Mouse (Mus musculus): ENCODE measurements around the gene Kmt2d. TPM values are rescaled to one million over a fixed set of nuclear protein-coding genes. Genes with fewer than 3 reads are reported as not detected.

Gene Kmt2d
- 10 to 100 TPM; 24.2 to 25.6 TPM for polyA plus RNA-seq (2017; shearing (Covaris generic))

DNA sequence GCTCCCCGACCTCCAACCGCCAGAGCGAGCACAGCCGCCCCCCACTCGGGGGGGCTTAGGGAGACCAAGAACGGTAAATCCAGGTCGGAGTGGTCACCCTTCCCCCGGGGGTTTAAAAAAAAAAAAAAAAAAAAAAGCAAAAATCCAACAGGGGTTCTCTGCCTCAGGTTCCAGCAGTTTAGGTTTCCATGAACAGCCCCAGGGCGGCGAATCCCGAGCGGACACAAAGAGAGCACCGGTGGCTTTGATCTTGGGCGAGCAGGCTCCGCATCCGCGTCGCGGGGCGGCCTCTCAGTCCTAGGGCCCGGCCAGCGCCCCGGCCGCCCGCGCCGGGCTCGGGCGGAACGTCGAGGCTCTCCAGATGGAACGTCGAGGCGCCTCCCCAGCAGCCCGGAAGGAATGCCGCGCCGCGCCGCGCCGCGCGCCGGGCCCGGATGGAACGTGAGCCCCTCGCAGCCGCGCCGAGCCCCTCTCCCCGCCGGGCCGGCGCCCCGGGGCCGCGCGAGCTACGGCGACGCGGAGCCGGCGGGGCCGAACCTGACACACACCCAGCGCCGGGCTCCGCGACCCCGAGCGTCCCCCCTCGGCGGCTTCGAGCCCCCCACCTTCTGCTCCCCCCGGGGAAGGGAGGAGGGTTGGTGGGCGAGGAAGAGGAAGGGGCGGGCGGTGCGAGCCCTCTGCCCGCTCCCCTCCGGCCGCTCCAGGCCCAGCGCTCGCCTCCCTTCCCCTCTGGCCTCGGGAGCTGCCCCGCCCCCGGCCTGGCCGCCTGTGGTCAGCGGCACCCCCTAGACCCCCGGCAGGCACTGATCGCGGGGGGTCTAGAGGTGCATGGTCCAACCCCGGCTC, at the start of gene Kmt2d:
Kmt2d (minus strand) TSS at position 135 of the 846 bp plus-strand sequence.

GRCm38 (mm10) chr15:98917538-98918498, 46.8 kb upstream of the Kmt2d start, which contains the start of gene Lmbr1l:
TSS of gene Lmbr1l (minus strand) at chr15:98918231.

DNA sequence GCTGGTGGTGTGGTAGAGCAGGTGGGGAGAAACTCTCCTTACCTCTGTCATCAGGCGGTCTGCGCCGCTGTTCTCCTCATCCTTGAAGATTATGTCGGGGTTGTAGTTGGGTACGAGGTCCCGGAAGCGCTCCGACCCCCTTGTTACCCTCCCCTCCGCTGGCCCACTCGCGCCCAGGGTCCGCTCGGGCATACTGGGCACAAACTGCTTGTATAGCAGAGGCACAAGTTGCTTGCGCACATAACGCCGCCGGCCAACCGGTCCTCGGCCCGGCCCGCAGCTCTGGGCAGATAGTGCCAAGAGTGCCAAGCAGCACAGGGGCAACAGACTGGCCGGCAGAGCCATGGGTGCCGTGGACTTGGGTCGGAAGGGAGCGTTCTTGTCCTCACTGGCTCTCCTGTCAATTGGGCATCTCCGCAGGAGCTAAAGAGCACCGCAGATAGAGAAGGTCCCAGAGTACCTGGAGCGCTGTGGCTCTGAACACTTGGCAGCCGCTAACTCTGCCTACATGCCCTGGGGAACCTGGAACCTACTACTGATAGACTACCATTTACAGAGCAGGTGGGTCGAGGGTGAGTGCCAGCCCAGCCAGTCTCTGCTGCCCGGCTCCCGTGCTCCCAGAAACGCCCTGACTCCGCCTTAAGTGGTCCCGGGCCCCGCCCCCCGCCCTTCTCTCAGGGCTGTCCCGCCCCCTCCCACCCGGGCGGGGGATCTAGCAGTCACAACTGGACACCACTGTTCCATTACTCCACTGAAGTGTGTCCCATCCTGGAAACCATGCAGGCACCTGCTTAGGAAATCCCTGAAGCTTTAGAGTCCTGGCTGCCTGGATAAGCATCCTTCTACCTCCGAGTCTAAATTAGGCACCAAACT, 27.2 kb upstream of the Kmt2d start, which contains the start of gene Dhh:
Dhh (minus strand) TSS at position 613 of the 873 bp plus-strand sequence.

GRCm38 (mm10) chr15:98893940-98894745, 23.1 kb upstream of the Kmt2d start, which contains the start of gene Rhebl1:
TSS of gene Rhebl1 (minus strand) at chr15:98894540.

DNA sequence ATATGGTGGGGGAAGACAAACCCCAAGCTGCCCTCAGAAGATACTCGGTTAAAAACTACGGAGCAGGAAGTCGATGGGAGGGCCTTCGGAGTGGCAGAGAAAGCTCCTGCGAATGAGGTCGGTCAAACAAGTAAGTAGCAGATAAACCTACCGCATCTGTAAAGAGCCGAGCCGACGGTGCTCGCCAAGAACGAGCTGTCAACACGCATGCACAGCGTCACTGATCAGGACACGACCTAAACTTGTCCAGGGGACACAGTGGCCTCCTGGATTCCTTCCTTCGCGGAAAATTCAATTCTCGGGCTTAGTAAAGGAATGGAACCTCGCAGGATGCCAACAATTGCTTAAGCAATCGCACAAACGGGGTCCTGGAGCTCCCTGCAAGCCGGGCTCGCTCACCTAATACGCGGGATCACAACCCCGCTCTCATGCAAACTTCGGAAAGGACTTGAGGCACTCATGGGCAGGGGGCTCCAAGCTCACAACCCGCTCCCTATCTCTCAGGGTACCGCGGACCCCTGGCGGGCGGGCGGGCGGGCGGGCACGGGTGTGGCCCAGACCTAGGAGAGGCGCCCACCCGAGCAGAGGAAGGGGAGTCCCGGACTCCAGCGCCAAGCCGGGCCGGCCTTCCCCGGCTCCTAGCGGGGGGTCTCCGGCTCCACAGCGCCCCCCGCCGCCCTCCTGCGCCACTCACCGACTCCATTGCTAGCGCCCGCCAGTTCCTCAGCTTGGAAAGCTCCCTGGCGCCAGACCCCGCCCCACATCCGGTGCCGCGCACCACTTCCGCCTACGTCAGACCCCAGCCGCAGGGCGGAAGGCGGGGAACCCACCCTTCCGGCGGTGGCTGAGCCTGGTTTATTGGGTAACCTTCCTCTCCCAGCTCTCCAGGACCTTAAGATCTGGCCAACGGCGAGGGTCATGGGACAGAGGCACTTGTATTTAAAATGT, 40.0 kb downstream of the Kmt2d start, which contains the start of gene Prkag1:
Prkag1 (minus strand) TSS at position 786 of the 948 bp plus-strand sequence.

GRCm38 (mm10) chr15:98809390-98809789, 61.6 kb downstream of the Kmt2d start, which contains the start of gene Ddn:
TSS of gene Ddn (minus strand) at chr15:98809490.

DNA sequence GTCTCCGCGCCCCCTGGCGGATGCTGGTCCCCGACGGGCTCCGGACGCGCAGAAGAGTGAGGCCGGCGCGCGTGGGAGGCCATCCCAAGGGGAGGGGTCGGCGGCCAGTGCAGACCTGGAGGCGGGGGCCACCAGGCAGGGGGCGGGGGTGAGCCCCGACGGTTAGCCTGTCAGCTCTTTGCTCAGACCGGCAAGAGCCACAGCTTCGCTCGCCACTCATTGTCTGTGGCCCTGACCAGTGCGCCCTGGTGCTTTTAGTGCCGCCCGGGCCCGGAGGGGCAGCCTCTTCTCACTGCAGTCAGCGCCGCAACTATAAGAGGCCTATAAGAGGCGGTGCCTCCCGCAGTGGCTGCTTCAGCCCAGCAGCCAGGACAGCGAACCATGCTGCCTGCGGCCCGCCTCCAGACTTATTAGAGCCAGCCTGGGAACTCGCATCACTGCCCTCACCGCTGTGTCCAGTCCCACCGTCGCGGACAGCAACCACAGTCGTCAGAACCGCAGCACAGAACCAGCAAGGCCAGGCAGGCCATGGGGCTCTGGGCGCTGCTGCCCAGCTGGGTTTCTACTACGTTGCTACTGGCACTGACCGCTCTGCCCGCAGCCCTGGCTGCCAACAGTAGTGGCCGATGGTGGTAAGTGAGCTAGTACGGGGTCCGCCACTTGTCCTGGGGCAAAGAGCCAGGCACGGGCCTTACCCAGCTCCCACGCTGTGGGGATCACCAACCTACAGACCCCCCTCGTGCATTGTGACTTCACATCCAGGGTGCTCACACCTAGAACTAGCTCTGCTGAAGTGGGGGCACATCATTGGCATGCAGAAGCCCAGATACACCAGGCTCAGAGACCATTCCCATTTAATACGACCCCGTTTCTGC, 81.1 kb downstream of the Kmt2d start, which contains the start of gene Wnt1:
Wnt1 (plus strand) TSS at position 197 of the 875 bp plus-strand sequence.

Other genes starting within 250 kb of the Kmt2d start
- 1 to 10 TPM in 1 of 2 experiments, under 1 TPM in 1; 0.34 to 4.0 TPM for gene Cacnb3, start 240.4 kb downstream of the Kmt2d start, polyA plus RNA-seq (2017; shearing (Covaris generic))
- gene Ddx23, start 208.3 kb downstream of the Kmt2d start, polyA plus RNA-seq (2017; shearing (Covaris generic)): 10 to 100 TPM; 15.4 to 17.3 TPM
- gene Rnd1, start 193.7 kb downstream of the Kmt2d start, polyA plus RNA-seq (2017; shearing (Covaris generic)): 1 to 10 TPM in 1 of 2 experiments, under 1 TPM in 1; 0.93 to 2.1 TPM
- 1 to 10 TPM in 1 of 2 experiments, under 1 TPM in 1; 0.28 to 2.4 TPM for gene Ccdc65, start 163.0 kb downstream of the Kmt2d start, polyA plus RNA-seq (2017; shearing (Covaris generic))
- gene Fkbp11, start 143.0 kb downstream of the Kmt2d start, polyA plus RNA-seq (2017; shearing (Covaris generic)): 1 to 10 TPM; 1.1 to 4.0 TPM
- 100 to 1,000 TPM; 138 to 147 TPM for gene Arf3, start 108.0 kb downstream of the Kmt2d start, polyA plus RNA-seq (2017; shearing (Covaris generic))
- under 1 TPM; 0.52 to 0.61 TPM for gene Wnt10b, start 93.1 kb downstream of the Kmt2d start, polyA plus RNA-seq (2017; shearing (Covaris generic))
- under 1 TPM in 1 of 2 experiments, not detected in 1; 0.89 TPM for gene Wnt1, start 81.3 kb downstream of the Kmt2d start, polyA plus RNA-seq (2017; shearing (Covaris generic))
- gene Ddn, start 61.7 kb downstream of the Kmt2d start, polyA plus RNA-seq (2017; shearing (Covaris generic)): 1 to 10 TPM in 1 of 2 experiments, not detected in 1; 1.8 TPM
- 100 to 1,000 TPM in 1 of 2 experiments, 10 to 100 TPM in 1; 97.2 to 156 TPM for gene Prkag1, start 39.7 kb downstream of the Kmt2d start, polyA plus RNA-seq (2017; shearing (Covaris generic))
- 10 to 100 TPM in 1 of 2 experiments, 1 to 10 TPM in 1; 9.6 to 12.5 TPM for gene Rhebl1, start 23.3 kb upstream of the Kmt2d start, polyA plus RNA-seq (2017; shearing (Covaris generic))
- gene Dhh, start 27.3 kb upstream of the Kmt2d start, polyA plus RNA-seq (2017; shearing (Covaris generic)): under 1 TPM; 0.37 to 0.56 TPM
- gene Lmbr1l, start 47.0 kb upstream of the Kmt2d start, polyA plus RNA-seq (2017; shearing (Covaris generic)): 10 to 100 TPM; 53.9 to 64.4 TPM
- gene Tuba1b, start 63.4 kb upstream of the Kmt2d start, polyA plus RNA-seq (2017; shearing (Covaris generic)): 100 to 1,000 TPM; 386 to 432 TPM
- gene Gm49450, start 82.3 kb upstream of the Kmt2d start, polyA plus RNA-seq (2017; shearing (Covaris generic)): not detected
- 100 to 1,000 TPM; 157 to 180 TPM for gene Tuba1a, start 82.5 kb upstream of the Kmt2d start, polyA plus RNA-seq (2017; shearing (Covaris generic))
- 10 to 100 TPM; 50.0 to 53.5 TPM for gene Tuba1c, start 158.7 kb upstream of the Kmt2d start, polyA plus RNA-seq (2017; shearing (Covaris generic))
- gene Prph, start 184.0 kb upstream of the Kmt2d start, polyA plus RNA-seq (2017; shearing (Covaris generic)): not detected
- gene Troap, start 203.4 kb upstream of the Kmt2d start, polyA plus RNA-seq (2017; shearing (Covaris generic)): under 1 TPM; 0.17 to 0.36 TPM
- under 1 TPM; 0.11 to 0.95 TPM for gene C1ql4, start 216.6 kb upstream of the Kmt2d start, polyA plus RNA-seq (2017; shearing (Covaris generic))
- 1 to 10 TPM in 1 of 2 experiments, under 1 TPM in 1; 0.10 to 1.2 TPM for gene Dnajc22, start 222.0 kb upstream of the Kmt2d start, polyA plus RNA-seq (2017; shearing (Covaris generic))